Mouse (Mus musculus) adrenal gland, adult 8-10 months (tissue): ENCODE results near the gene Tcp11l2. TPM values are rescaled to one million over a fixed set of nuclear protein-coding genes. Genes with fewer than 3 reads are reported as not detected.

Experiments used
- DNase-seq: peaks from one replicate; pipeline ENCODE4 v3.0.0; 2022
- total RNA-seq, 4 experiments: library from RNA; stranded (reverse); gene quantifications; 2 replicates each; pipeline ENCODE4 v1.2.4; 2022

Gene Tcp11l2
- total RNA-seq, 4 experiments from 2014 or later: 45.8 to 51.1 (median 48.8) TPM

GRCm38 (mm10) chr10:84604335-84604734 lies 27.9 kb downstream of the Tcp11l2 start:
- DNase-seq: no peak

GRCm38 (mm10) chr10:84608361-84608760 lies 31.9 kb downstream of the Tcp11l2 start:
- no peak for DNase-seq

DNA sequence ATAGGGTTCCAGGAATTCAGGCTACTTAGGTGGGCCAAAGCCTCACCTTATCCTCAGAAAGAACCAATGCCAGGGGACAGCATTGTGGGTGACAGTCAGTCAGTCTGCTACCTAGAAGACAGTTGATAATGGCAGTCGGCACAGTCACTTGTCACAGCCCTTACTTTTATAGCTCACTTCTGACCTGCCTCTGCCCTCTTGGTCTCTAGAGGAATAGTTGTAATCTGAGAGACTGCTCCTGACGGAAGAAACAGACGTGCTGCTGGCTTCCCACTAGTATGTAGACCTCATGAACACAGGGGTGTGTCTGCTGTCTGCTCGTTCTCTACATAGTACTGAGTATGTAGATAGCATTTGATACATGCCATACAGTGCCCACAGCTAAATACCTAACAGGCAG lies 33.9 kb downstream of the Tcp11l2 start:
- no peak for DNase-seq

GRCm38 (mm10) chr10:84610783-84611182 lies 34.4 kb downstream of the Tcp11l2 start:
- no peak for DNase-seq

- DNase-seq: no peak
These were observed 35.2 kb downstream of the Tcp11l2 start for GRCm38 (mm10) chr10:84611664-84612063.

GRCm38 (mm10) chr10:84612281-84612680 lies 35.9 kb downstream of the Tcp11l2 start:
- peak; percentile 67 for DNase-seq

DNA sequence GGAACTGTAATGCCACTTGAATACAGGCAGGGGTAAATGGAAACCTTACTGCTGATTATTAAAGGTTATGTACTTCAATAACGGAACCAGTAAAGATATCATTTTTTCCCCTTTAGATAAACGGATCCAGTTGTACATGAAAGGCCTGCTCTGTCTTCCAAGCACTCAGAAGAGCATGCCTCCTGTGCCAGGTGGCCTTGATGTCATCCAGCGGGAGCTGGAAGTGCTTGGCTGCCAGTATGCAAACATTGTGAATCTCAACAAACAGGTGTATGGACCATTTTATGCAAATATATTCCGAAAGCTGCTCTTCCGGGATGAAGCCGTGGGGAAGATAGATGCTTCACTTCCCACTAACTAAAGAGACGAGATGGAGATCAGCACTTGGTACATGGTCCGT lies 36.9 kb downstream of the Tcp11l2 start:
- no peak for DNase-seq

- DNase-seq: no peak
These were observed 38.6 kb downstream of the Tcp11l2 start for GRCm38 (mm10) chr10:84615076-84615475.

DNA sequence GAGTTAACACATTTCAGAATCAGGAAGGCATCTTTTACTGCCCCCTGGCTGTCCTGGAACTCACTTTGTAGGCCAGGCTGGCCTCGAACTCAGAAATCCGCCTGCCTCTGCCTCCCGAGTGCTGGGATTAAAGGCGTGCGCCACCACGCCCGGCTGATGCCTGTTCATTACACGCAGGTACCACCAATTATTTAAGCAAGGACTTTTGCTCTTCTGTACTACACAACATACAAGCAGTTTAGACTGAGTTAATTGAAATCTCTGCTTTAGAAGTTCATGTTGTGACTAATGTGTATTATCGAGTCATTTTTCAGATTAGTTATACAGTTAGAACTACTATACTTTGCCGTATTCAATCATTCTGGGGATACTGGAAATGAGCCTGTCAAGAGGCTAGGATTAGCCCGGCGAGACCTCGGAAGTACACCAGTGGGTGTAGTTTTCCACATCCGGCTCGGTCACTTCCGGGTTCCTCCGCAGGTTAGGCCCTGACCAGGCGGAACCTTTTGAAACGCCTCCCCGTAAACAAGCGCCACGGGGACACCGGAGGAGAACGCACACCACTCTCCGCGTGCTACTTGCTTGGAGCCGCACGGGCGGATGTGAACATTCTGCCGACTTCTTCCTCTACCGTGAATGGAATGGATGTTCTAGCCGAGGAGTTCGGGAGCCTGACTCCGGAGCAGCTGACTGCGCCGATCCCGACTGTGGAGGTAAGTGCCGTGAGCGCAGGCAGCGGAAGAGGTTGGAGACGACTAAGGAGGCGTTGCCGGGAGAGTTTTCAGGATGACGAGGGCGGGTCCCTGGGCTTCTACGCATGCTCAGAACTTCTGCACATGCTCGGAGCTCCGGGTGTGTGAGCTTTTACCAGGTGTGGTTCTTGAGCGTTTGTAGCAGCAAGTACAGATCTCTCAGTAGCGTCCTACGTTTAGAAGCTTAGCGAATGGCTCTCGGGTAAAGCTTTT lies 45.7 kb downstream of the Tcp11l2 start, which contains the start of gene Polr3b:
Polr3b (plus strand) TSS at position 467 of the 965 bp plus-strand sequence.
- peak; percentile 92 for DNase-seq

- no peak for DNase-seq
These were observed 54.8 kb downstream of the Tcp11l2 start for GRCm38 (mm10) chr10:84631182-84631581.

GRCm38 (mm10) chr10:84632005-84632404 lies 55.6 kb downstream of the Tcp11l2 start:
- no peak for DNase-seq

- DNase-seq: no peak
These were observed 60.2 kb downstream of the Tcp11l2 start for GRCm38 (mm10) chr10:84636656-84637055.

DNA sequence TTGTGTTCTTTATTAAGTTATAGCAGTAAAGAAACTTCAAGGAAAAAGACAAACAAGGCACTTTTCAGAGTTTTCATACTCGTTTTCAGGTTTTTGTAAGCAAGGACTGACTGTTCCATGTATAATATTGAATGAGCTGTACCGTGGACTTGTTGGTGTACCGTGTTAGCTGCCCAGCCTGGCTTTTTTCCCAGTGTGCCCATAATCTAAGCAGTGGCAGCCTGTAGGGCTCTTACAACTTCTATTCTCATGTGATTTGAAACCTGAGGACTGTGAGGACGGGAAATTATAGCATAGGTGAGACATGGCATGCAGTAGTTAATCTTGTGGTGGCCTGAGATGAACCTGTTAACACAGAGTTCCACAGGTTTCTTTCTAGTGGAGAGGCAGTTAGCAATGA lies 62.0 kb downstream of the Tcp11l2 start:
- no peak for DNase-seq

GRCm38 (mm10) chr10:84639525-84640287 lies 63.3 kb downstream of the Tcp11l2 start:
- DNase-seq: no peak

DNA sequence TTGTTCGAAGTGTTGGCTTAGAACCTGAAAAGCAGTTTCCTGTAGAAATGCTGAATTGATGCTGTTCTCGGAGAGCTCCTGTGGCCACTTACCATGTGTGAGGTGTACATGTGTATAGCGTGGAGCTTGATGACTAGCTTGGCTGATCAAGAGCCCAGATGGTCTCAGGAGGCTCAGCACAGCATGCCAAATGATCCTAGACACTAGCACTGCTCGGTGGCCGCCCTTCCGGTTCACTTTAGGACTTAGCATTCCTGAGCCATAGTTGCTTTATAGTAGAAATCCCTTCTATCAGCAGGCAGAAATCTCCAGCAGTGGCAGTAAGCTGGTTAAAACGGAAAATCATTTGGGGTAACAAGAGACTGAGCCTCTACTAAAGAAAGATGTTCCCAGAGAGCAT lies 64.4 kb downstream of the Tcp11l2 start:
- DNase-seq: no peak

DNA sequence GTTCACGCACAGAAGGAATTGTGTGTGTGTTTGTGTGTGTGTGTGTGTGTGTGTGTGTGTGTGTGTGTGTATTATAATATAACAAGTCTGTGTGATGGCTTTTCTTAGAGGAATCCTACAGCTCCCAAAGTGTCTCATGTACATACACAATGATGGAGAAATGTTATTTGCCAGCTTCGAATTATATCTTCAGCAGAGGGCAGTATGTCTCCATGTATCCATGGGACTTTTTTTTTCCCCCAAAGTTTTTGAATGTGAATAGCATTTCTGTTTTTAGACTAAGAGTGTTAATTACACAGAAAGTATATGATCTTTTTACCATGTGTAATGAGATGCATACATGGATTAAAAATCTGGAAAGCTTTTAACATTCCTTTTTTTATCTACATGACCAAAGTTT lies 65.2 kb downstream of the Tcp11l2 start:
- DNase-seq: no peak

DNA sequence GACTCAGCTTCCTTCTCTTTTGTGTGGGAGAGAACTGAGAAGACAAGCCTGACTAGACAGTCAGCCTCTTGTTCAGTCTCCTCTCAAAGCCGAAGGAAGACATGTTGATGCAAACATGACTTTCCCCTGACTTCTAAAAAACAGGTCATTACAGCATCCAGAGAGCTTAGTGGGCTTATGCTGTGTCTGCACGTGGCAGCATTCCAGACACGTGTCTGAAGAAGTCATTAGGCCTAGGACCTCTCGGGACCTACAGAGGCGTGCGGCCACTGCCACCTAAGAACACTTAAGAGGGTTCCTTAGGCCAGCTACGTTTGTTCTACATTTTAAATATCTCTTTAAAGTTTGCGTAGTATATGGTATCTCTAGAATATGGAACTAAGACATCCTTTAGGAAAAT lies 69.5 kb downstream of the Tcp11l2 start:
- no peak for DNase-seq

DNA sequence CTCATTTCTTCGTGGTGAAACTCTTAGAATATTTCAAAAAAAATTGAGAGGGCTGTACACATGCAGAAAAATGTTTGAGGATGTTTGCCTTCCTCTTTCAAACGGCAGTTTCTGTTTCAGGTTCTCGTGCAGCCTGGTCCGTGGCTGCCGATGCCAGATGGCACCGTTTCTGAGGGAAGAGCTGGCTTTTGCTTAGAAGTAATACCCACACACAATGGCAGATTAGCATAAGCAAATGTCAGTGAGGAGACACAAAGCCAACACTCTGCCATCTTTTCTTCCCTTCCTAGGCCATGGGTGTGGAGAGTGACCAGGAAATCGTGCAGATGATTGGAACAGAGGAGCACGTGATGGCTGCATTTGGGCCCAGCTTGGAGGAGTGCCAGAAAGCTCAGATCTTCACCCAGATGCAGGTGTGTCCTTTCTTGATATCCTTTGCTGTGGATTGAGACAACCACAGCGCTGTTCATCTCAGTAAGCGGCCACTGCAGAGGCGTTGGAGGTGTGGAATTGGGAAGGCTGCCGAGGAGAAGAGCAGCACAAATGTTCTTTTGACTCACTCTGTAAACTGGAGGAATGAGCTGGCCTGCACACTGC lies 70.2 kb downstream of the Tcp11l2 start:
- no peak for DNase-seq

- no peak for DNase-seq
These were observed 70.8 kb downstream of the Tcp11l2 start for GRCm38 (mm10) chr10:84647264-84647663.

DNA sequence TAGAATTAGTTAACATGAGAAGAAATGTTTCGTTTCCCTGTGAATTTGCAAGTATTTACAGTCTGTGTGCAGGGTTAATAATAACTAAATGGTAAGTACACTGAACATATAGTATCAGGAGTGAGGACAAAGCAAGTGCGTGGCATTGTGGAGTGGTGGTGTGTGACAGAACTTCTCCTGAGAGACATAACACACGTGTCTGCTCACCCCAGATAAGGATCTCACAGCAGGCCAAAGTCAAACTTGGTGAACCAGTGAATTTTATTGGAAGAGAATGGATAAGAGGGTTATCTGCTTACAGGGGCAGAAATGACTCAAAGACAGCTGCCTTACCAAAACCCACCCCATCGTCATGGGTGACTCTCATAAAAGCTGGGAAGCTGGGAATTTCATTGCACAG lies 72.5 kb downstream of the Tcp11l2 start:
- DNase-seq: no peak

GRCm38 (mm10) chr10:84654029-84654428 lies 77.6 kb downstream of the Tcp11l2 start:
- no peak for DNase-seq

DNA sequence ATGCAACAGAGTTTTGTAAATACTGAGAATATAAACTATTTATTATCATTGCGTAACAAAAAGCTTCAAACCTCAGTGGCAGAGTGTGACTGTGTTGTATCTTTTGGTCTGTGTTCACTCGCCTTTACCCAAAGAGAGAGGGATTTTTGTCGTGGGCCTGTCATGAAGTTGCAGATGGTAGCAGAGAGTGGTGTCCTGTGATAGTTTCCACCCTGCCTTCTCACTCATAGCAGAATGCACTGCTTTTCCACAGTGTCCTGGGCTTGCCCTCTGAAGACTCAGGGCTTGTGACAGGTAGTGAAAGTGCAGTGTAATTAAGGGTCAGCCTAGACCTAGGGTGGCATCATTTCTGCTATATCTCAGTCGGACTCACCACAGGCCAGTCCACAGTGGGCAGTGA lies 78.3 kb downstream of the Tcp11l2 start:
- DNase-seq: no peak

GRCm38 (mm10) chr10:84656618-84657017 lies 80.2 kb downstream of the Tcp11l2 start:
- no peak for DNase-seq
